Mouse (Mus musculus) frontal cortex, postnatal 25 days (tissue): ENCODE measurements at regions not wholly inside any gene's neighbourhood (a gene's known extent, or its start where the extent isn't known, plus 50 kb on each side); places are given as distances from the start of the nearest gene placed in this dataset.

Experiments
- DNase-seq, 2 experiments: peaks; one replicate each; pipeline ENCODE4 v3.0.0; 2022; ENCODE audit warnings: low spot score in 2 of 2

DNA sequence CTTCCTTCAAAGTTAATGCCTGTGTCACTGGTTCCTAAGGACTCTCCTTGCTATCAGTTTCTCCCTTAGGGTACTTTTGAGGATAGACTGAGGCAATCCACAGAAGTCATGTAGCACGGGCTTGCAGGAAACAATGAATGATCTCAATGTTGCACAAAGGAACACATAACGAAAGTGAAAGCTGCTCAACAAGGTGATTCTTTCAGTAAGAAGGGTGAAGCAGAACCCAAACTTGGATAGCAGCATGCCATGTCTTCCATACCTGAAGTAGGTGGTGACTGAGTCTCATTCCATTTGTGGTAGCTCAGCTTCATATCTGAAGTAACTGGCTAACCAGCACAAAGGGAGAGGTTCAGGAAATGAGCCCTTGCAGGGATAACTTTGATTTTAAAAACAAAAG is 325.7 kb downstream of the H2al1j start:
- DNase-seq = no peak

DNA sequence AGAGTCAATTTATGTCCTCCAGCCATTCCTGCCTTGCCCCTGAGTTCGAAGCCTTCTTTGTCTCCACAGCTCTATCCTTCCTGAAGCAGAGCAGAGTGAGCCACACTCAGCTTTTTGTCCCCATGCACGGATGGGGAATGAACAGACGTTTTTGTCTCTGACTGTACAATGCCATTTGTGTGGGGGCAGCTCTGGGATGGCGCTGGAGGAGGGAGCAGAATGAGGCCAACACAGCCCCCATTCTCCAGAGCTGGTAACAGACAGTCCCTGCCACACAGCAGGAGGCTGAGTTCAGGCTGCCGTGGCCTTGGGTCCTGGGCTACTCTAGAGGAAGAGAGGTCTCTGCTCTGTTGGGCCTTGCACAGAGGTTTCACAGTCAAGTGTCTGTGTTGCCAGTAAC is 327.4 kb downstream of the H2al1j start:
- DNase-seq = no peak

DNA sequence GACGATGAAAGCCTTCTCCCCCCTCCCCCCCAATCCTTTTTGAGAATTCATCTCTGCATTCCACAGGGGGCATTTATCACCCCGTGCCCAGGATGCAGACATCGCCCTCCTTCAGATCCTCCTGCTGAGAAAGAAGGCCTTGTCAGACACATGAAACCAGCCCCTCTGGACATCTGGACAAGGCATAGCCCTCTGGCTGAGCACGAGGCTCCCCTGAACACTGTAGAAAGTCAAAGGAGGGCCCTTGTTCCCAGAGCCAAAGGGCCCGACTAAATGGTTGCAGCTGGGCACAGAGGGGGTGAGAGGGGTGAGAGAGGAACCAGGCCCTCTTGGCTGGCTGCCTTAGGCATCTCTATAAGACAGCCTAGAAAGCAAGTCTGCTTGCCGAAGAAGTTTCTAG is 327.8 kb downstream of the H2al1j start:
- DNase-seq = no peak

DNA sequence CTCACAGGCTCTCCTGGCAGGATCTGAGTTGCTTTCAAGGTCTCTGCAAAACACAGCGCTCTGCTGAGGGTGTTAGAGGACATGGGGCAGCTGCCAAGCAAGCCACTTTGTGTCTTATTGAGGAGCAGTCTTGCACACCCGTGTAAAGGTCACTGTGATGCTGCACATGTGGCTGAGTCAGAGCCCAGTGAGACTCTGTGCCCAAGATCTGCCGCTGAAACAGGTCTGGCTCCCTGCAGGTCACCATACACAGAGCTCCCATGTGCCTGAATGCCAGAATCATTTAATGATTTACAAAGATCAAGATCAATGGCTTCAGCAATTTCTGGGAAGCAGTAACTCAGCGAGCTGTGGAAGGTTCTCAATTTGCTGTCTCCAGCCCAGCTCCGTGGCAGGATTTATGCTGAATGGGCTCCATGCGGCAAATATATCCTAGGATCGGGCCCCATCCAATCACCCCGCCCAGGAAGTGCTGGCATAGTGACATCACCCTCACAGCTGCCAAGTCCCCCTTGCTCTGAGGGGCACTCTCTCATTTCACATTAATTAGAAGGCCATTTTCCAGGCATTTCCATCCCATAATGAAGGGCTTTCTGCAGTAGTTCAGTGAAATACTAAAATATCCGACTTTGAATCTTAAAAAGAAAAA is 330.1 kb downstream of the H2al1j start:
- no peak for DNase-seq

DNA sequence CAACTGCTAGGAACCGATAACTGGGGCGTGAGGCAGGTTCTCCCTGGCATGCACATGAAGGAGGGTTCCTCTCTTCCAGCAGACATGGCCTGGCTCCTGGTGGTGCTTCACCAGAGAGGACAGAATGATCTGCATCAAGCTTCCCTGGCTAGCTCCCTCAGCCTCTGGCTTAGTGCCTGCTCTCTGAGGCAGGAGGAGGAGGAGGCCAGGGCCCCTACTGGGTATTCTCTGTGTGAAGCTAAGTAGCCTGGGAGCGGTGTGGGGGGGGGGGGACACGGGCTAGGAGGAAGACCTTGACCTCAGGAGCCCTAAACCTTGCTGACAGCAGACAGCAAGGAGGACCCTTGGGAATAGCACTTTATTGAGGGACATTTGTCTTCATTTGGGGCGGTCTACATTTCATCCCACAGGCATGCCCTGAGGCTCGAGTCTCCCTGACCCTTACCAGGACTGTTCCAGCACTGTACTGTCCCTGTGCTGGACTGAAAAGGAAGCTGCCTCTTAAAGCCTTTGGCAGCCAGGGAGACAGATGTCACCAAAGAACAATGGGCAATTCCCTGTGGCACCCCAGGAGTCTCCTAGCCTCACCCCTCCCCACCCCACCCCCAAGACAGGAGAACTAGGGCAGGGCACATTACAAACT is 335.7 kb downstream of the H2al1j start:
- no peak for DNase-seq

DNA sequence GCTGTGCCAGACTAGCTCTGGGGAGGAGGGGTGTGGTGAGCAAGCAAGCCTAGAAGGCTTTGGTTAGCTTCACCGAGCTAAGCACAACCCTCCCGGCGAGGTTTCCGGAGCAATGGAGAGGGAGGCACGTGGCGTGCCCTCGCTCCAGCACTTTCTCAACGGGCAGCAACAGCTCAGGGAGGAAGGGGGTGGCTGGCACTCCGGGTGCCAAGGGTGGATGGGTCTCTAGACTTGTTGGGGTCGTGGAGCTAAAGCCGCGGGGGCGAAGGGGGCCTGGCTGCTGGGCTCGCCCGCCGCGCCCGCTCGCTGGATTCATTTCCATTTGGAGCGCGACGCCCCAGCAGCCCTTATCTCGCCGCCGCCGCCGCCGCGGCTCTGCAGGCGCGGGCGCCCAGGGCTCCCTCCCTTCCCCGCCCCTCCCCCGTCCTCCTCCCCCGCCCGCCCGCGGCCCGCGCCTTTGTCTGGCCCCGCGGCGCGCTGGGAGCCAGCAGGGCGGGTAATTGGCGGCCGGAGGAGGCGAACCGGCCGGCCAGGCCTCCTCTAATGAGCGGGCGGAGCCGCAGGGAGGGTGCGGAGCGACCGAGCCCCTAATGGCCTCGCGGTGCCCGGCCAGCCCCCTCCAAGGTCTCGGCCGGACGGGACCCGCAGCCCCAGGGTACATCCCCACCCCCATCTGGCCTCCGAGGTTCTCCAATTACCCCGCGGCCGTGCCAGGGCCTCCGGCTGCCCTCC is 336.9 kb downstream of the H2al1j start:
- DNase-seq = peak; percentile 22 to 31

DNA sequence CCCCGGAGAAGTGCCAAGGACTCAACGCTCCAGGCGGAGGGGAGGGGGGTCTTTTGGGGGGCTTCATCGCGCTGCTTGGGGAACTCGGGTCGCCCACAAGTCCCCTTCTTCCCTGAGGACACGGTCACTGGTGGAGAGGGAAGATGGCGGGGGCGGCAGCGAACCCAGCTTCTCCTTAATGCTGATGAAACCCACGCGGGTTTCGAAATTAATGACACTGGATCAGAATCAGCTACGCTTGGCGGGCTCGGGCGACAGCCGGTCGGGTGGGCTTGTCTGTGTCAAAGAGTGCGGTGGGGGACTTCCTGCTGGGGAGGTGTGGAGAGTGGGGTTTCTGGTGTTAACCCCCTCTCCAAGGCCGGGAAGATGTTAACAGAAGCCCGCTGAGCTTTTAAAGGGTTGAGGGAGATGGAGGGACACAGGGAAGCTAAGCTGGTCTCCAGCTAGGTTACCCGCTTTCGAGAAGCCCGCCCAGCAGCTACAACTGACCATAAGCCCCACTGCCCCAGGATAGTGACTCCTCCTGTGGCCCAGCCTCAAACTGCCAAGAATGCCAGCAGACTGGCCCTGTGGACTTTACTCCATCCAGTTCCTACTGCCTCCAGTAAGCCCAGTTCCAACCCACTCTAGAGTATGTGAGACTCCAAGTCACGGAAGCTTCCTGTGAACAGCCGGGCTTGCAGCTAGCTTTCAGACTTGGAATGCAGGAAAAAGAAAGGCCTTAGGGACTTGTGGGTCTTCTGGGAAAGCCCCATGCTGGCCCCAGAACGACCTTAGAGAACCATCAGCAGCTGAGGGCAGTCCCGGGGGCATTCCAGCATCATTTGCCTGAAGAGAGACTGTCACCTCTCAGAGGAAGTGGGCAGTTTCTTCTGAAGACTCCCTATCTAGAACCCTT is 337.7 kb downstream of the H2al1j start:
- no peak for DNase-seq

DNA sequence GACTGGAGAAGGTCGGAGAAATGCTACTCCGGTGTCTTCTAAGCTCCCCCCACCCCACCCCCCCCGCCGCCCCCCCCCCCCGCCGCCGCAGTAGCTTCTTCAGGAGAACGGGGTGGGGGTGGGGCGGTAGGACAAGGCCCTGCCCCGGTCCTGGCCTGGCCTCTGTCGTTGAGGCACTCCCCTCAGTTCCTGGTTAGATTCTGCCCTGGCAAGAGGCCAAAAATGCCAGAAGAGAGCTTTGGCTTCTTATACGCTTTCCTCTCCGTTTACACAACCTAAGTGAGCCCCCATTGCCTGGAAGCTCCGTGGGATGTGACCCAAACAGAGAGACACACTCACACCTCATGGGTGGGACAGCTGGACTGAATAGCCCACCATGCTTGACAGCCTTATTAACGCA is 338.9 kb downstream of the H2al1j start:
- DNase-seq = no peak

DNA sequence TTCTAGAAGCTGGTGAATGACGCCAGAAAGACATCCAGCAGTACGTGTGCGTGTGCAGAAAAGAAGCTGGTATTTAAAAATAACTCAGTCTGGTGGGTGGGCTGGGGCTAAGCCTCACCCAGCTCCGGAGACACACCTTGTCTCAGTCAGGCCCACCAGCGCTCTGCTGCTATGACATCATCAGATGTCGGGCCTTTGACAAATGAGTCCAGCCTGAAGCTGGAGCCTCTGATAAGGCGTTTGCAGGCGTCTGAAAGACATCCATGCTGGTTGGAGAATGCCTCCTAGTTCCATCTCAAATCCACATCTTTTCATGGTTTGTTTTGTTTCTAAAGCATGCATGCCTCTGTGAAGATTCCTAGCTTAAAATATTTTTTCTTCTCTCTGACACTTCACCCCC is 344.2 kb downstream of the H2al1j start:
- no peak for DNase-seq

DNA sequence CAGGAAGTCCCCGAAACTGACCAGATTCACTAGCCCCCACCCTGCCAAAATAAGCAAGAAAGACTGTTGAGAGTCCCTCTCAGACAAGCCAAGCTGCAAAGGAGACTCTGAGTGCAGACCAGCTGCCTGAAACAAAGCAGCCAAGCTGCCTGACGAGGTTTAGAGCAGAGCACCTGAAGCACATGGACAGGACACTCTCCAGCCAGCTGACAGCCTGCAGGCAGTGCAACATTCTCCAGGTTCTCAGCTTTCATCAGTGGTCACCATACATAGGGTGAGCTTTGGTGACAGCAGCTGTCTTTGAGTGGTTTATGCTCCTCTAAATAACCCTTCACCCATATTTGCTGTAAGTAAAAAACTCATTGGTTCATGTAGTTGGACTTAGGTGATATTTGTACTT is 350.5 kb downstream of the H2al1j start:
- no peak for DNase-seq

DNA sequence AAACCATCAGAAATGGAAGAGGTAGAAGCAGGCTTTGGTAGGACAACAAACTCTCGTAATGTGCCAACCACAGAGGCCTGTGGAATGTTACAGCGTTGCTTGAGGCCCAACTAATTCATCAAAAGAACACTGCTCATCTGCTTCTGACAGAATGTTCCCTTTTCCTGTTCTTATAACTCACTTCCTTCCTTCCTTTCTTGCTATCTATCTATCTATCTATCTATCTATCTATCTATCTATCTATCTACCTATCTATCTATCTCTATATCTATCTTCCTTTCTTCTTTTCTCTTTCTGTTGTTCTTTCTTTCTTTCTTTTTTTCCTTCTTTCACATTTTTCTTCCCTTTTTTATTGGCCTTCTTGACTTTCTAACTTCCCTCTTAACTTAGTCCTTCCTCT is 353.7 kb downstream of the H2al1j start:
- DNase-seq = no peak

DNA sequence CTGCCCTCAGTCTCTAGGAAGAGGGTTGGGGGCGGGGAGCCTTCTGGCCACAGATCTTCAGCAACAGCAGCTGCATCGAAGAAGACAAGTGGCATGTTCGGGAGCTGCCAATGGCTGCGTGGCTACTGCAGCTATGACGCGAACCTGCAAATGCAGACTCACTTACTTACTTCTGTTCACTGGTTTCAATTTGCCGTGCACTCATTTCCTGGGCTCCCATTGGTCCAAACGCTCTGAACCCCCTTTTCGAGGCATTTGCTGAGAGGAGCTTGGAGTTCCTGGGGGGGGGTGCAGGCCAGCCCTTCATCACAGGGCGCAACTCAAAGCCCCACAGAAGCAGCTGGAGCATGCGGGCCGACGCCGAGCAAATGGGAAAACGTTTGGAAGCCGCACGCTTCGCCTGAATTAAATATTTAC is 362.4 kb downstream of the H2al1j start:
- DNase-seq = no peak

DNA sequence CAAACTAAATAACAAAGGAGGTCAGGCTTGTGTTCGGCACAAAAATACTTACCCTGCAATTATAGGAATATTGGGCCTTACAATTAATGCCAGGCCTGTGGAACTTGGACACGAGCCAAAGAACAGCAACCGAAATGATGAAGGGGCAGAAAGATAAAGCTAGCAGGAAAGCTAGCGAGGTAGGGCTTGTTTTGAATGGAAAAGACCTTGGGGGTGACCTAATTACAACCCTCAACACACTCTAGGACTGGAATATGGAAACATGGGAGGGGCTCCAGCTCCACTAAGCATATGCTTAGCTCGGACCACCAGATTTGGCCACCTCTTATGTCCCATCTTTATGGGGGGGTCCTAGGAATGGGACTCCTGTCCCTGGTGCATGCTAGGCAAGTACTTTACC is 362.8 kb downstream of the H2al1j start:
- DNase-seq = no peak

DNA sequence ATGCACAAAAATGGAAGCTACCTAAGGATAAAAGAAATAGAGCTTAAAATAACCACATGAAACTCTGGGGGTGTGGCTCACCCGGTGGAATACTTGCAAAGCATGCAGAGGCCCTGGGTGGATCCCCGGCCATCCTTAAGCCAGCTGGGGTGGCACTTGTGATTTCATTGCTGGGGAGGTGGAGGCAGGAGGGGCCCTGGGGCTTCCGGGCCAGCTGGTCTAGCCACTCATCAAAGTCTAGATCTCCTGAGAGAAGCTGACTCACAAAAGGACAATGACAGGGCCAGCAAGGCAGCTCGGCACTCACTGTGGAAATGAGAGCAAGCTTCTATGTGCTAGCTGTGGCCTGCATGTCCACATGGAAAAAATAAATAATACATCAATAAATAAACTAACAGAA is 363.4 kb downstream of the H2al1j start:
- no peak for DNase-seq

DNA sequence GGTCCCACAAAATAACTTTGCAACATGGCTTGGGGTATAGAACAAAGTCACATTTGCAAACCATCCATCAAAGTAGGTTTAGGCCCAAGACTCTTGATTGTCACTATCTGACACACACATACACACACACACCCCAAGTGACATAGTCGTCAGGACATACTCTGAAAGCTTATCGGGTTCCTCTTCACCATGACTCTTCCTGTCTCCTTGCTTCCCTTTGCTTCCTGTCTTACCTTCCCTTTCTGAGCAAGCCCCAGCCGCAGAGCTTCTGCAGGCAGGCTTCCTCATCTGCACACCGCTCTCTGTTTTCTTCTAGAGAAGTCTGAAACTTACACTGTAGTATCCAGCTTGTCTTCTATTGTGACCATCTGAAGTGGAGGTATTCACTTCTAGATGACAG is 368.9 kb downstream of the H2al1j start:
- DNase-seq = no peak

DNA sequence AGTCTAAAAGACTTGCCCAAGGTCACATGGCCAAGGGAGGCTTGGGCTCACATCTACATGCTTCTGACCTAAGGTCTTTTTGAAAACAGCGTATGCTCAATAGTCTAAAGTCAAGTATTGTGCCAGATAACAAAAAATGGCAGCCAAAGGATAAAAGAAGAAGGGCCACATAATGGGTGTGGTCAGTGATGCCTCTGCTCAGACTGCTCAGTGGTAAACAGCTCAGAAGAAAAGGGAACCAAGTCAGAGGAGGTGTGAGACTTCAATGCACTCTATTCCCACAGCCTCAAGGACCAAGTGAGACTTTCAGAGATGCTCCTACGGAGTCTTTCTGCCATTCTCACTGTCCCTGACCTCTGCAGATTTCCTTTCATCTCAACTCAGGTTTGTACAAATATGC is 373.5 kb downstream of the H2al1j start:
- no peak for DNase-seq

DNA sequence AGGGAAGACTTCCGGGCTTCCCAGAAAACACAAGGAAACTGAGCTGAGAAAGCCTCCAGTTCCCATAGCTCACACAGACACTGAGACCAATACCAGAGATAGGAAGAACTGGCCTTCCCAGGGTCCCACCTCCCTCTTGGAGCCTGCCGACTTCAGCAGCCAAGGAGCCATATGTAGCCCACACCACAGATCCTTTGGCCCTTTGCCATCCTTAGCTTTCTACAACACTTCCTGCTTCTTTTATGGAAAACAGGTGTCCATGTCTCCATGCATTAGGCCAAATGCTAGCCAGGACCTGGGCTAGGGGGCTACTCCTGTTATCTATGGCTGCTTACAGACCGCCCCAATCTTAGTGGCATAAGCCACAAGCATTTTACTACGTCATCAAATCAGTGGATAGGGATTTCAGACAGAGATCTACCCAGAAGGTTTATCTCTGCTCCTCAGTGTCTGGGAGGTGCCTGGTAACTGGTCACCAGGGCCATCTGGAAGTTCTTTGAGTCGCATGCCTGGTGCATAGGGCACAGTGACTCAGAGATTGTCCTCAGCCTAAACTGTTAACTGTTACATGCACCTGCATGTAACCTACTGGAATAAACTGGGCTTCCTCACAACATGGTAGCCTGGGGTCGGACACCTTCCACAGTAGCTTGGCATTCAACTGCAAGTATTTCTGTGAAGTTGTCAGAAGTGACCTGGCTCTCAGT is 378.4 kb downstream of the H2al1j start:
- no peak for DNase-seq

DNA sequence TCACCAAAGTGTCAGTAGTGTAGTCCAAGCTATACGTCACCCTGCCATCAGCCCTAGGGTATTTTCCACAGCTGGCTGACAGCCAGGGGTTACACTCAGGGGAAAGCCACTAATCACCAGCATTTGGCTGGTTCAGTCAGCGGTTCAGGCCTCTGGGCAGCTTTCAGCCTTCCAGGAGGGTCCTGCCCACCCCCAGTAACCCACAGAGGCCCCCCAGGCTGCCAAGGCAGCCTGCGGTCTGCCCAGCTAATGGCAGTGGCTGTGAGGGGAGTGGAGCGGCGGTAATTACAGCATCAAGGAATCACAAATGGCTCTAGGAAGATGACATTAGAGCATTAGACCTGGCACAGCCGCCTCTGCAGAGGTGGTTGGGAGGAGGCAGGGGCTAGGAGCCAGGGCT is 379.7 kb downstream of the H2al1j start:
- no peak for DNase-seq

DNA sequence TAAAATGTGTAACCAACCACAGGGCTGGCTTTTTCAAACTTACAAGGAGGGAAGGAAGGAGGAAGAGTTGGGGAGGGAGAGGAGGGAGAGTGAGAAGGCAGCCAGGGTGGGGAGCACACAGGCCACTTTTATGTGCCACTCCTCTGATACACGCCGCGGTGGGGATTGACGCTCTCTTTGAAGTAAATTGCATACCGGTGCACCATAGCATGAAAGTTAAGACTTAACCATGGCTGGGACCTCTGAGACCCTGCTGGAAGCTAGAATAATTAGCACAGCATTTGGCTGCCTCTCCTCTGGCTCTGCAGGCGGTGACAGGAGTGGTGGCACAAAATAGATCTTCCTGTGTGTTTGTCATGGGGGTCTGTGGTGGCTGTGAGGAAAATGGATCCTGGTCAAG is 380.7 kb downstream of the H2al1j start:
- no peak for DNase-seq

DNA sequence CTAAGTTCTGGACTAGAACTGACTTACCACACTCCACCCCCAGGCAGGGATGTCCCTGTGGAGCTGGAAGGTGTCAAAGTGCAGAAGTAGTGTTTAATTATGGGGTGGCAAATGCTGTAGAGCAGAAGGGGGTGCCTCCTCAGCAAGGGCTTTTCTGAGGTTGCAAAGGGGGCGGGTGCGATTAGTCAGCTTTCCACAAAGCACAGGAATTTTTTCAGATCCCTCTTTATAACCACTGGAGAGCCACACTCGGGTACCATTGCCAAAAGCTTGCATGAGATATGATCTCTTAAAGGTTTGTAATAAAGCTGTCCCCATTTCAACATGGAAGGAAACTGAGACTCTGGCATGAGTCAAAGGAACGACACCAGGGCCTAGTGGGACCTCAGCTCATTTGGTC is 381.7 kb downstream of the H2al1j start:
- DNase-seq = no peak

DNA sequence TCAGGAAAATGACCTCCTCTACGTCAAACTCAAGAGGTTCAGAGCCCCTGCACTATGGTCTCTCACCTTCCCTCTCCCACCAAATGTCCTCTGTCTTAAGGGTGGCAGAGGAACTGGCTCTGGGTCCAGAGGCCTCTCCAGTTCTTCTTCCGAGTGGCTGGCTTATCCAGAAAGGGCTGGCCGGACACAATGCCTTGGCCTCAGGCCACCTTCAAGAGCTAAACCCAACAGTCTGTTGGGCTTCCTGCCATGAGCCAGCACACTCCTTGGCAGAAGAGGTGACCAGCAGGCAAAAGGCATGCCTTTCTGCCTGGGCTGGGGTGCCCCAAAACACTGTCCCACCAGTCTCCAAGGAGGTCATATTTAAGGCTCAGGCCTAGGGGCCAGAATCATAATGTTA is 385.8 kb downstream of the H2al1j start:
- DNase-seq = no peak

DNA sequence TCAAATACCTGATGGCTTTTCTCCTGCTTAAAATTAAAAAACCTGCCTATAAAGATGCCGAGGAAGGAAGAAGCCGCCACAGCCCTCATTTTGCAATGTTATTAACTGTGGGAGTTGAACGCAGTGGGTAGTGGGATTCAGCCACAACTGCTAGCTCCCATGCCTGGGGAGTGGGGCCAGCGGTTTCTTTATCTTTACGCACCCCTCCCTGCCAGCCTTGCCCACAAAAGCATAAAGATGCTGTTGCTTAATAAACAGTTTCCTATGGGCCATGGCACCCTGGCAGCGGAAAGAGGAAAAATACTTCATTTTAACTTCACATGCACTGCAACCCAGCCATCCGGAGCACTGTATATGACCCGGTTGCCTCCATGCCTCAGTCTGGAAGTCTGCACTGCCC is 389.2 kb downstream of the H2al1j start:
- DNase-seq = no peak
